Comparison of ENCODE assay signal across 8 mouse cellular contexts in genomic region chr17:46879841-46880311, GRCm38 (mm10). TPM values are rescaled to one million over a fixed set of nuclear protein-coding genes. Genes with fewer than 3 reads are reported as not detected.
DNase-seq lines count a peak whose midpoint lies in the region; ATAC-seq lines count a peak whose summit lies in the region.

No protein-coding gene starts in this region.

- H3K4me3 ChIP-seq in heart, embryonic 14.5 days (ENCODE audit: control insufficient read depth in 1 of 2, insufficient read depth in 1 of 2, low read depth in 1 of 2, low read length in 2 of 2) = no peak overlapping the region

- WGBS in heart, embryonic 14.5 days = 18% methylated on average over 14 of the region's 14 CpGs

- no peaks in the 10 kb centered on the region for H3K9me3 ChIP-seq in heart, embryonic 14.5 days (ENCODE audit: control insufficient read depth, low read length)

- peak; percentile 41 for ATAC-seq in heart, embryonic 14.5 days (ENCODE audit: insufficient number of reproducible peaks, insufficient read depth, low FRiP score, low read depth)

- DNase-seq in adrenal gland, adult 8-10 months = peak; percentile 54
- no peak for DNase-seq in adrenal gland, adult 18-20 months (ENCODE audit: low spot score in 2 of 2)
- DNase-seq in adrenal gland, postnatal 14 days = peak; percentile 59
- DNase-seq in kidney, postnatal 25 days = peak; percentile 57 to 85
- peak; percentile 86 for DNase-seq in skeletal muscle tissue, adult 2 months (ENCODE audit: low read depth, low spot score)
- no peak for DNase-seq in layer of hippocampus, postnatal 10 days (ENCODE audit: low spot score in 2 of 2)
- DNase-seq in right cerebral cortex, adult 2 months (ENCODE audit: low spot score in 2 of 2) = no peak

- H3K36me3 ChIP-seq in heart, embryonic 14.5 days (ENCODE audit: control insufficient read depth, insufficient read depth, low read length) = no peaks in the 10 kb centered on the region

- H3K9ac ChIP-seq in heart, embryonic 14.5 days (ENCODE audit: low read length) = no peak overlapping the region

- H3K27me3 ChIP-seq in heart, embryonic 14.5 days (ENCODE audit: control insufficient read depth, insufficient read depth, low read length) = peaks cover 5% of the 10 kb centered on the region; the same call in 1 of the 2 replicates

- H3K4me1 ChIP-seq in heart, embryonic 14.5 days (ENCODE audit: control insufficient read depth in 2 of 2, insufficient read depth in 2 of 2, low read length in 2 of 2) = peaks cover 0 to 8% of the 10 kb centered on the region in 2 experiments; a peak in 2 of 4 replicates

- peak overlapping the region; percentile 57 to 73 for H3K27ac ChIP-seq in heart, embryonic 14.5 days (replicated peaks in 1 of 2; ENCODE audit: control insufficient read depth in 1 of 2, insufficient read depth in 1 of 2, low read depth in 2 of 2, low read length in 2 of 2)

- H3K4me2 ChIP-seq in heart, embryonic 14.5 days (ENCODE audit: low read length) = no peak overlapping the region

RNA-seq across cellular contexts. Expression of gene Tbcc, which starts 10.6 kb away (rescaled TPM):
- 10 to 100 TPM; 22.8 to 28.3 (median 26.7) TPM for total RNA-seq in adrenal gland, adult 8-10 months (2022)
- total RNA-seq in adrenal gland, adult 18-20 months (2021) = 10 to 100 TPM; 19.6 to 23.9 TPM
- total RNA-seq in adrenal gland, postnatal 14 days (2021) = 20.6 and 20.7 TPM in 2 replicates
- polyA plus RNA-seq in heart, embryonic 14.5 days (2014; fragmentation: Nextera tagmentation; extraction: Ambion mirVana) = 53.1 and 54.7 TPM in 2 replicates
- 10 to 100 TPM; 39.0 to 47.5 TPM for total RNA-seq in layer of hippocampus, postnatal 10 days (2021)

RNA-seq across cellular contexts. Expression of gene Bicral, which starts 21.6 kb away (rescaled TPM):
- total RNA-seq in adrenal gland, adult 8-10 months (2022) = 10 to 100 TPM; 22.1 to 32.4 (median 26.6) TPM
- total RNA-seq in adrenal gland, adult 18-20 months (2021) = 10 to 100 TPM; 16.7 to 18.2 TPM
- total RNA-seq in adrenal gland, postnatal 14 days (2021) = 19.4 and 20.1 TPM in 2 replicates
- 6.4 and 7.4 TPM in 2 replicates for polyA plus RNA-seq in heart, embryonic 14.5 days (2014; fragmentation: Nextera tagmentation; extraction: Ambion mirVana)
- total RNA-seq in layer of hippocampus, postnatal 10 days (2021) = 10 to 100 TPM; 29.7 to 32.8 TPM

RNA-seq across cellular contexts. Expression of gene Prph2, which starts 30.4 kb away (rescaled TPM):
- total RNA-seq in adrenal gland, adult 8-10 months (2022) = not detected
- total RNA-seq in adrenal gland, adult 18-20 months (2021) = not detected
- total RNA-seq in adrenal gland, postnatal 14 days (2021) = not detected in 2 replicates
- not detected in 2 replicates for polyA plus RNA-seq in heart, embryonic 14.5 days (2014; fragmentation: Nextera tagmentation; extraction: Ambion mirVana)
- total RNA-seq in layer of hippocampus, postnatal 10 days (2021) = under 1 TPM in 1 of 2 experiments, not detected in 1; 0.14 TPM

Comparison
In these comparisons a context has a peak if more than half of its experiments do, and no peak if none do; other contexts are left out.
1. DNase-seq: peak in adrenal gland, adult 8-10 months (single experiment), adrenal gland, postnatal 14 days (single experiment), kidney, postnatal 25 days (2 of 2) and skeletal muscle tissue, adult 2 months (single experiment); none in adrenal gland, adult 18-20 months (0 of 2), layer of hippocampus, postnatal 10 days (0 of 2) and right cerebral cortex, adult 2 months (0 of 2).